Mouse (Mus musculus) erythroblast, embryonic 14.5 days (primary cell): ENCODE data around the gene Gm20521.

ENCODE experiments used
- GATA1 ChIP-seq: IDR thresholded peaks from 2 replicates; pipeline ENCODE4 v1.6.1; 2012; ENCODE audit warnings: low read length, inconsistent platforms, mixed read lengths
- TAL1 ChIP-seq: IDR thresholded peaks from 3 replicates; pipeline ENCODE4 v1.6.1; 2012; ENCODE audit warnings: low read length, inconsistent platforms, mixed read lengths

DNA sequence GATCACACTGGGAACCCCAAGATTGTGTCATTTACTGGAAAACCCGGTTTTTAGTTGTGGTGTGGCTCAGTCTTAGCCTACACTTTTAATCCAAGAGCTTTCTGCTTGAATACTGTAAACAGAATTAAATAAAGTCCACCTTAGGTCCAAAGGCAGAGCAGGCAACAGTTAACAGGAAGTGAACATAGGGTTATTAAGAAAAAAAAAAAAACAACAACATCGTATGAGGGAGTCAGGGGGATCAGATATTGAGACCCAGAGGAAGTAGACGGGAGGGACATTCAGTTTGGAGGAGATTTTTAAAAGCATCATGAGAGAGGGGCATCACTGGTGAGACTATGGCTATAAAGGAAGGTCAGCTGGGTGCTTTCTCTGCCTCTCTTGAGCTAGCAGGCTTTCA lies 17.0 kb upstream of the Gm20521 start:
- TF ChIP-seq GATA1 (no peak), TAL1 (no peak)
